Mouse (Mus musculus): ENCODE measurements around the gene Ddx19b. TPM values are rescaled to one million over a fixed set of nuclear protein-coding genes. Genes with fewer than 3 reads are reported as not detected.

Ddx19b gene
- total and polyA plus RNA-seq, 3 experiments, result 12.6 to 14.4 (median 13.5) TPM

GRCm38 (mm10) chr8:111033482-111034215 lies 2.1 kb upstream of the Ddx19b start:
- H3K9me3 ChIP-seq (replicated peaks; ENCODE audit: low read length), result no peaks in the 10 kb centered on the region
- dilution Hi-C loops (cut with MboI; ENCODE audit: extremely low pct_ligation_motif_present, extremely low pct_unique_long_range_greater_than_20kb, low sequenced_read_pairs), result no loop called here
- in situ Hi-C loops (cut with MboI; ENCODE audit: low pct_ligation_motif_present, low pct_unique_long_range_greater_than_20kb, low sequenced_read_pairs), result no loop called here
- H3K27me3 ChIP-seq (replicated peaks), result no peaks in the 10 kb centered on the region
- peak; percentile 100 for DNase-seq (ENCODE audit: extremely low read depth)
- peak overlapping the region; percentile 71 to 92 (median 74) for H3K4me3 ChIP-seq (replicated peaks in 1 of 3; ENCODE audit: low read depth in 2 of 3, low read length in 2 of 3, poor library complexity in 1 of 3)
- H3K4me1 ChIP-seq (ENCODE audit: control insufficient read depth in 1 of 2, insufficient read depth in 2 of 2), result peaks cover 5 to 41% of the 10 kb centered on the region in 2 experiments; a peak in 3 of 4 replicates
- 0 out of 2 replicates have a peak overlapping the region, but pooled peaks have one; percentile 32 for H3K4me2 ChIP-seq (ENCODE audit: insufficient read depth, low read depth, poor library complexity, severe bottlenecking)
- H3K27ac ChIP-seq (ENCODE audit: insufficient read depth, low read depth), result peak overlapping the region; percentile 43; the same call in 1 of the 2 replicates
- peaks cover 24 to 37% of the 10 kb centered on the region in 2 experiments for H3K36me3 ChIP-seq (replicated peaks in 1 of 2; ENCODE audit: control insufficient read depth in 1 of 2, insufficient read depth in 1 of 2, low read length in 1 of 2)
- H3K79me2 ChIP-seq (replicated peaks; ENCODE audit: control insufficient read depth, extremely low read depth, insufficient read depth, poor library complexity, severe bottlenecking), result peaks cover 43% of the 10 kb centered on the region
- TF ChIP-seq PAX5 (IDR thresholded peaks at IDR 0.05; ENCODE audit: low read length) (no peak), JUN (IDR thresholded peaks at IDR 0.05; ENCODE audit: insufficient read depth, low read depth, low read length) (peak; percentile 45; the same call in 1 of the 2 replicates), EP300 (IDR thresholded peaks at IDR 0.05; ENCODE audit: low read length) (peak; percentile 56), NELFE (IDR thresholded peaks at IDR 0.05; ENCODE audit: low read depth, low read length) (peak; percentile 61), ZKSCAN1 (IDR thresholded peaks at IDR 0.05; ENCODE audit: borderline replicate concordance, low read depth, low read length) (no peak), POLR2A (IDR thresholded peaks at IDR 0.05; ENCODE audit: low read depth, low read length) (peak; percentile 87), KAT2A (IDR thresholded peaks at IDR 0.05; ENCODE audit: insufficient replicate concordance, low read length) (0 out of 2 replicates have a peak, but pooled peaks have one; percentile 46), ZC3H11A (IDR thresholded peaks at IDR 0.05; ENCODE audit: low read depth, low read length) (no peak), ZNF384 (IDR thresholded peaks at IDR 0.05; ENCODE audit: low read depth, low read length) (no peak), ETS1 (conservative IDR thresholded peaks at IDR 0.05; ENCODE audit: low read depth, low read length) (peak; percentile 36; the same call in 1 of the 2 replicates), SMC3 (IDR thresholded peaks at IDR 0.05; ENCODE audit: low read depth, low read length) (no peak), HCFC1 (IDR thresholded peaks at IDR 0.05; ENCODE audit: low read depth, low read length) (peak; percentile 76), E2F4 (IDR thresholded peaks at IDR 0.05; ENCODE audit: insufficient replicate concordance, low read depth, low read length) (peak; percentile 93; the same call in 1 of the 2 replicates), ZMIZ1 (IDR thresholded peaks at IDR 0.05; ENCODE audit: low read depth, low read length) (peak; percentile 83), JUND (conservative IDR thresholded peaks at IDR 0.05; ENCODE audit: low read depth, low read length) (peak; percentile 61), USF2 (conservative IDR thresholded peaks at IDR 0.05; ENCODE audit: low read depth, low read length) (peak; percentile 99), MXI1 (IDR thresholded peaks at IDR 0.05; ENCODE audit: low read depth, low read length) (peak; percentile 79), CHD1 (IDR thresholded peaks at IDR 0.05; ENCODE audit: low read depth, low read length) (peak; percentile 79; the same call in 1 of the 2 replicates), MAZ (IDR thresholded peaks at IDR 0.05; ENCODE audit: low read depth, low read length) (no peak), GABPA (IDR thresholded peaks at IDR 0.05; ENCODE audit: insufficient replicate concordance, low read depth, low read length) (no peak), POLR2AphosphoS2 (IDR thresholded peaks at IDR 0.05; ENCODE audit: low read depth, low read length) (peak; percentile 61; the same call in 1 of the 2 replicates), MEF2A (IDR thresholded peaks at IDR 0.05; ENCODE audit: borderline replicate concordance, low read depth, low read length) (0 out of 2 replicates have a peak, but pooled peaks have one; percentile 57), USF1 (IDR thresholded peaks at IDR 0.05; ENCODE audit: low read depth, low read length) (peak; percentile 99), CTCF (conservative IDR thresholded peaks at IDR 0.05 in 1 of 2, IDR thresholded peaks at IDR 0.05 in 1 of 2; ENCODE audit: low read depth in 2 of 2, low read length in 2 of 2) (no peak), MAFK (IDR thresholded peaks at IDR 0.05; ENCODE audit: insufficient replicate concordance, low read length) (no peak), RAD21 (IDR thresholded peaks at IDR 0.05; ENCODE audit: low read depth, low read length) (no peak), MYC (IDR thresholded peaks at IDR 0.05; ENCODE audit: low read depth, low read length) (peak; percentile 95), MAX (IDR thresholded peaks at IDR 0.05; ENCODE audit: low read length) (peak; percentile 99), TBP (conservative IDR thresholded peaks at IDR 0.05; ENCODE audit: low read depth, low read length) (peak; percentile 91), BHLHE40 (IDR thresholded peaks at IDR 0.05; ENCODE audit: low read depth, low read length) (peak; percentile 95), IRF4 (IDR thresholded peaks at IDR 0.05; ENCODE audit: low read depth, low read length) (peak; percentile 56), NRF1 (IDR thresholded peaks at IDR 0.05; ENCODE audit: low read depth, low read length) (peak; percentile 59), CHD2 (IDR thresholded peaks at IDR 0.05; ENCODE audit: low read length) (peak; percentile 97), SIN3A (IDR thresholded peaks at IDR 0.05; ENCODE audit: low read length) (no peak; the same call in none of the 2 replicates), RCOR1 (conservative IDR thresholded peaks at IDR 0.05; ENCODE audit: low read depth, low read length) (no peak), ELF1 (IDR thresholded peaks at IDR 0.05; ENCODE audit: low read depth, low read length) (peak; percentile 59; the same call in 1 of the 2 replicates), UBTF (IDR thresholded peaks at IDR 0.05; ENCODE audit: low read depth, low read length) (no peak), TCF12 (IDR thresholded peaks at IDR 0.05; ENCODE audit: low read depth, low read length) (peak; percentile 74; the same call in 1 of the 2 replicates)
- peak overlapping the region; percentile 100 for H3K9ac ChIP-seq (ENCODE audit: insufficient read depth, low read depth)

Measured in CH12.LX (cell line).